Mouse (Mus musculus) cerebellum, adult 2 months (tissue): ENCODE measurements around the gene Gm9958.

Experiments used
- CTCF ChIP-seq: fragments of 200-500 bp; IDR thresholded peaks from 2 replicates; pipeline ENCODE4 v1.5.1; 2011; ENCODE audit warnings: low read depth, mild to moderate bottlenecking, control low read depth, low read length, moderate library complexity, borderline replicate concordance; ENCODE audit not compliant: insufficient read depth
- POLR2A ChIP-seq: fragments of 200-500 bp; IDR thresholded peaks from 2 replicates; pipeline ENCODE4 v1.6.1; 2011; ENCODE audit warnings: low read length, control low read depth, borderline replicate concordance; ENCODE audit not compliant: insufficient read depth

GRCm38 (mm10) chr5:90331071-90331470 is 35.9 kb upstream of the Gm9958 start:
- no peak for TF ChIP-seq CTCF
- TF ChIP-seq POLR2A: no peak
